Mouse (Mus musculus) CH12.LX (cell line): ENCODE results near the gene Ankrd35.

ENCODE experiments used
- CTCF ChIP-seq, 2 experiments: IDR thresholded peaks in 1 of 2; conservative IDR thresholded peaks in 1 of 2; 2 replicates each; pipeline ENCODE4 v1.5.1; 2011 to 2012; ENCODE audit warnings: low read depth in 2 of 2, low read length in 2 of 2, improper control_type of control experiment in 1 of 2, inconsistent platforms in 1 of 2, mild to moderate bottlenecking in 1 of 2, moderate library complexity in 1 of 2
- ELF1 ChIP-seq: IDR thresholded peaks from 2 replicates; pipeline ENCODE4 v1.6.1; 2014; ENCODE audit warnings: low read depth, mild to moderate bottlenecking, inconsistent platforms, low read length, improper control_type of control experiment
- EP300 ChIP-seq: IDR thresholded peaks from 2 replicates; pipeline ENCODE4 v1.6.1; 2011; ENCODE audit warnings: low read length, improper control_type of control experiment
- HCFC1 ChIP-seq: IDR thresholded peaks from 2 replicates; pipeline ENCODE4 v1.6.1; 2012; ENCODE audit warnings: low read depth, mild to moderate bottlenecking, inconsistent platforms, low read length, improper control_type of control experiment
- MAZ ChIP-seq: IDR thresholded peaks from 2 replicates; pipeline ENCODE4 v1.6.1; 2012; ENCODE audit warnings: low read depth, mild to moderate bottlenecking, inconsistent platforms, low read length, improper control_type of control experiment, moderate library complexity
- MEF2A ChIP-seq: IDR thresholded peaks from 2 replicates; pipeline ENCODE4 v1.6.1; 2014; ENCODE audit warnings: low read depth, mild to moderate bottlenecking, inconsistent platforms, low read length, improper control_type of control experiment, borderline replicate concordance
- MYC ChIP-seq: IDR thresholded peaks from 2 replicates; pipeline ENCODE4 v1.6.1; 2011; ENCODE audit warnings: low read depth, mild to moderate bottlenecking, improper control_type of control experiment, low read length
- POLR2A ChIP-seq: IDR thresholded peaks from 2 replicates; pipeline ENCODE4 v1.6.1; 2011; ENCODE audit warnings: low read depth, mild to moderate bottlenecking, improper control_type of control experiment, low read length
- RCOR1 ChIP-seq: conservative IDR thresholded peaks from 2 replicates; pipeline ENCODE4 v1.6.1; 2012; ENCODE audit warnings: low read depth, mild to moderate bottlenecking, inconsistent platforms, low read length, improper control_type of control experiment
- TCF12 ChIP-seq: IDR thresholded peaks from 2 replicates; pipeline ENCODE4 v1.6.1; 2014; ENCODE audit warnings: low read depth, mild to moderate bottlenecking, inconsistent platforms, low read length, improper control_type of control experiment
- UBTF ChIP-seq: IDR thresholded peaks from 2 replicates; pipeline ENCODE4 v1.6.1; 2012; ENCODE audit warnings: low read depth, mild to moderate bottlenecking, inconsistent platforms, low read length, improper control_type of control experiment, moderate library complexity
- USF1 ChIP-seq: IDR thresholded peaks from 2 replicates; pipeline ENCODE4 v1.6.1; 2014; ENCODE audit warnings: low read depth, mild to moderate bottlenecking, inconsistent platforms, low read length, improper control_type of control experiment
- ZC3H11A ChIP-seq: IDR thresholded peaks from 2 replicates; pipeline ENCODE4 v1.6.1; 2012; ENCODE audit warnings: low read depth, mild to moderate bottlenecking, inconsistent platforms, low read length, improper control_type of control experiment
- ZNF384 ChIP-seq: IDR thresholded peaks from 2 replicates; pipeline ENCODE4 v1.6.1; 2012; ENCODE audit warnings: low read depth, low read length, improper control_type of control experiment, inconsistent platforms

GRCm38 (mm10) chr3:96629729-96630600 lies 40.0 kb upstream of the Ankrd35 start, which contains the start of gene Rbm8a:
- TF ChIP-seq ZNF384 (no peak), MEF2A (peak; percentile 78; the same call in 1 of the 2 replicates), TCF12 (peak; percentile 96), MYC (peak; percentile 87), CTCF (conservative IDR thresholded peaks at IDR 0.05 in 1 of 2, IDR thresholded peaks at IDR 0.05 in 1 of 2; ENCODE audit: low read depth in 2 of 2, low read length in 2 of 2) (no peak), EP300 (no peak; the same call in 1 of the 2 replicates), MAZ (no peak), POLR2A (peak; percentile 93), ELF1 (peak; percentile 67), USF1 (no peak), HCFC1 (peak; percentile 93), RCOR1 (no peak), ZC3H11A (no peak), UBTF (no peak)
